Mouse (Mus musculus): ENCODE results near the gene Mtmr6.
"Not testable (repeated sequence)": the region's sequence is repeated elsewhere in the genome, so short reads cannot be mapped to it uniquely, and the experiment has no call there.

Gene Mtmr6

DNA sequence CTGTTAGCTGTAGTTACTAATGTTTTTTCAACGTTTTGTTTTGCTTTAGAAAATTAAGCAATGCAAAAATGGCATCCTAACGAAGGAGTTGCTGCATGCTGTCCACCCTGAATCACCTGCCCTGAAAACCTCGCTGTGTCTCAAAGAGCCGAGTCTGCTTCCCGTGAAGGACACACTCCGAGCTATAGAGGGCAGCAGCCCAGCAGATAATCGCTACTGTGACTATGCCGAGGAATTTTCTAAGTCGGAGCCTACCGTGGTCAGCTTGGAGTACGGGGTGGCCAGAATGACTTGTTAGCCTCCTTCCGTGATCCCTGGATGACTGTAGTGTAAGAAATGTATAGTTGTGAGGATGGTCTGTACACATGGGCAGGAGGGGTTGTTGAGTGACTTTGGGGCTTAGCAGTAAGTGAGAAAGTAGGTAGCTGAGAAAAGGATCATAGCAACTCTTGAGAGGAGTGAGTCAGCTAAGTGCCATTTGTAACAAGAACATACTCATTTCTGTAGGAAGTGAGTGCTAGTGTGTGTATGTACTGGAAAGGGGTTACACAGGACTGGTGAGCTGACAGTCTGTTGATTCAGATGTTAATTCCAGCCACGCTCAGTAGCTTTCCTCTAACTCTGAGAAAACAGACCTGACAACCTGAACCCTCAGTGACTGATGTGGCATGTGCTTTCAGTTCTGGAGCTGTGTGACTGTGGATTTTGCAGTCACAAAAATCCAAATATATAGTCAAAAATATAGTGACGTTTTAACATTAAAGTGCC is 35.4 kb downstream of the Mtmr6 start:
- DNase-seq = no peak

DNA sequence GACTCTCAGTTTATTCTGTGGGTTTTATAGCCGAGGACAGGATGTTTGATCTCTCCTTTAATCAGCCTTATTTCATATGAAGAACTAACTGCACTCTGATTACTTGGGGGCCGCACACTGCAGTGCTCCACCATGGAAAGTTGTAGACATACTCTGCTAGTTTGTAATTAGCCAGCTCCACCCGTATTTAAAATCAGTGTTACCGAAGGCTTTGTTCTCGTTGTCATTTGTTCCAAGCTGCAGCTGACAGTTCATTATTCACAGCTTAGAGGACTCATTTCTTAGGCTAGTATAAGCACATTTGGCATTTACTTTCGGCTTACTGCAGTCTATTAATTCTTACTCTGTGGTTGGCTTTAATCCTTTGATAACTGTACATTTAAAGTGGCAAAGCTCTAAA is 36.0 kb downstream of the Mtmr6 start:
- no peak for DNase-seq

- DNase-seq = no peak
Measured at GRCm38 (mm10) chr14:60302441-60302840, 37.4 kb downstream of the Mtmr6 start.

GRCm38 (mm10) chr14:60304441-60305220 is 39.6 kb downstream of the Mtmr6 start:
- DNase-seq = no peak

DNA sequence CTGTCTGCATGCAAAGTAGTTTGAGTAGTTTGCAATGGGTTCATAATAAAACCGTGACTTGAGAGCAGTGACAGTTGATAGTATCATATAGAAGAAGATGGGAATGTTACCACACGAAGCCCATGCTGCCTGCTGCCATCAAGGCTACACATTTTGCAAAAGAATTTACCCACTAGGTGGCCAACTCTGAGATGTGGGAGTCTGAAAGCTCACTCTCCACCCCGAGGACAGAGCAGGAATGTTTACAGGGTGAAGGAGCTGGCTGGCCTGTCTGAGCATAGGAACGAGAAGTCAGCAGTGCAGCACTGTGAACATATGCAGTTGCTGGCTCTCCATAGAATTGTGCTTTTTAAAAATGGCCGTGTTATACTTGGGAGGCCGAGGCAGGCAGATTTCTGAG is 43.1 kb downstream of the Mtmr6 start:
- DNase-seq = no peak

DNA sequence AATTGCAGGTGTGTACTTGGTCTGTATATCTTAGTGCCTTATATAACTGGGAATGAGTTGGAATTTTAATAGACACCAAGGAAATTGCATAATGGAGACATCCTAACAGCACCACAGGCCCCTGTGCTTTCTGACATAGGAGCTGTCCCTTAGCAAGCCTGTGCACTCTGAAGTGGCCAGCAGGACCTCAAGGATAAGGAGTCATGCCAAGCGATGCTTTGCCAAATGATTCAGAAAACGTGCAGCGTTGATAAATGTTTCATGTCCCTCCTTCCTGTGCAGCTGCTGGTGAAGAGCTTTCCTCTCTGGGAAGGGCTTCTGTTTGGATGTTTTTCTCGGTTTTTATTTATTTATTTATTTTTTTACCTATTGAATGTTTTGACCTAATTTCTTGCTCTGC is 45.7 kb downstream of the Mtmr6 start:
- no peak for DNase-seq

DNA sequence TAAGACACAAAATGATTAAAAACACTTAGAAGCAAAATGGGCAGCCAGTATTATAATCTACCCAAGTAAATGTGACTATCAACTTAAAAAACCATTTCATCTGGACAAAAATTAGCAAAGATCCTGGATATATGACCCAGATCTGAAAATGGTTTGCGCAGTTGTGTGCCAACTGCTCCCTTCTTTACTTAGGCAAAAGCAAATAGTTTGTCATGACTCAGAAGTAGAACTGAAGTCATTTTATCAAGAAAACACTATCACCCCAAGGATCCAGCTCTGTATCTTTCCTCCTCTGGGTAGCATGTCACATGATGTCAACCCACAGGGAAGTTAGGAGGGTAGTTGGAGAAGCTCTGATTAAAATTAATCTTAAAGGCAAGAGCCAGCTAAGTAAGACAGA is 54.2 kb downstream of the Mtmr6 start:
- no peak for DNase-seq

DNA sequence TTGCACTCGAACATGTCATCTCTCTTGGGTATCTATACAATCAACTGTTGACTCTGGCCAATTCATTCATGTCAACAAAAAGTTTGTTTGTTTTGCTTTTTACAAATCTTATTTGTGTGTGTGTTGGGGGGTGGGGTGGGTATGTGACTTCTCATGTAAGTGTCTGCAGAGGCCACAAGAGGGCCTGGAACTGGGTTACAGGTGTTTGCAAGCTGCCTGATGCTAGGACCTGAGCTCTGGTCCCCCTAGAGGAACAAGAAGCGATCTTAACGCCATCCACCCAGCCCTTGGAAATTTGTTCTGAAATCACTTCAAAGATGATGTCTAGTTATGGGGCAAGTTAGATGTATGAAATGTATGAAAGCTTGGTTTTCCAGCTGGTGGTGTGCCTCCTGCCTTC is 55.8 kb downstream of the Mtmr6 start:
- DNase-seq = no peak

DNA sequence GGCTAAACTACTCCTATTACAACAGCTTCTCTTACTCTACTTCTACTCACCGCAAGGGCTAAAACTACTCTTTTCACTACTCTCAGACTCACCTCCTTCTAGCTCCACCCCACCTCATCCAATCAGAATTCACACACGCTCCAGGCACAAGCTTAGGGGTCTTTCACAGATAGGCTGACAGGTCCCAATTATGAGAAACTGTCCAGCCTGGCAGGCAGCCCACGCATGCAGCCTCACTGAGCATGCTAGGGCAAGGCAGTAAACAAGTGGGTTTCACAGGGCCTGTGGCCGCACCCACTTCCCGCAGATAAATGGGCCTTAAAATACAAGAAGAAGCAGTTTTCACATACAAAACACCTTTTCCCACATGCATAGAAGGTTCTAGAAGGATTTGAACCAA is 75.0 kb downstream of the Mtmr6 start:
- not testable (repeated sequence) for DNase-seq

DNA sequence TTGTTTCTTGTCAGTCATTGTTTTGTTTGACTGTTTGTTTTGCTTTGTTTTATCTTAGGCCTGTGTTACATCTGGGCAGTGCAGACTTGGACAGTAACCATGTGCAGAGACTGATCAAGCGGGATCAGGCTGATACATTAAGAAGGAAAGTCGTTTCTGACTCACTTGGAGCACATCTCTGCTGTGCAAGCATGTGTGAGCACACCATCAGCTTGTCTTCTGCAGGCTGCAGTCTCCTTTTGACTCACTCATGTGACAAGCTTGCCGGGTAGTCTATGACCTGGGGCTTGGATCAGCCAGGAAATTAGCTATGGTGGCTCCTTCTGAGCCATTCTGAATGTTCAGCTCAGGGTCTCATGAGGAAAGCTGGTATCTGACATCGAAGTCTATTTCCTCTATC is 75.5 kb downstream of the Mtmr6 start:
- DNase-seq = no peak

DNA sequence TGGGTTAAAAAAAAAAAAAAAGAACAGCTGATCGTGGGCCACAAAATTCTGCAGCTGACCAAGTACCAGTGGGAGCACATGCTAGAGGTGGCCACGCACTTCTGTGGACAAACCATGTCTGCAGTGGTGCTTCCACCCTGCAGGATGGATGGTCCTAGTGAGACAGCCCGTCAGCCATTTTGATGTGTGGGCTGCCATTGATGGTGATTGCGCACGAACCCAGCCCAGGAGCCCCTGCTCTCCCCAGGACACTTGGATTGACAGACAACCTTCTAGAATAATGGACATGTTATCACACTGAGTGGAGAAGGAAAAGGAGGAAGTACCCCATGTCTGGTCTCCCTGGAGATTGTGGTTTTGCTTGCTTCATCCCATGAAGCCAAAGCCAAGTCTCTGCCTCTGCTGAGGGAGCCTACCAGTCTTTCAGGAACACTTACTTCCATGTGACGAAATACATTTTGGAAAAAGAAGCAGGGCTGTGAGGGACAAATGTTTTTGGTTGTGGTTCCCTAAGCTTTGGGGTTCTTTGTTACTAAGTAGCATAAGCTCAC is 80.4 kb downstream of the Mtmr6 start:
- DNase-seq = no peak
